Mouse (Mus musculus) MEL (cell line): Measurements from ENCODE around the gene Apopt1.

ENCODE experiments used
- E2F4 ChIP-seq: IDR thresholded peaks from 2 replicates; pipeline ENCODE4 v1.6.1; 2011; ENCODE audit warnings: low read depth, low read length, improper control_type of control experiment, borderline replicate concordance
- EP300 ChIP-seq, 2 experiments: IDR thresholded peaks; 2 replicates each; pipeline ENCODE4 v1.6.1; 2011; ENCODE audit warnings: improper control_type of control experiment in 2 of 2, low read length in 2 of 2, low read depth in 1 of 2, mild to moderate bottlenecking in 1 of 2
- MAX ChIP-seq: IDR thresholded peaks from 2 replicates; pipeline ENCODE4 v1.6.1; 2011; ENCODE audit warnings: low read length, improper control_type of control experiment
- POLR2AphosphoS5 ChIP-seq: IDR thresholded peaks from 2 replicates; pipeline ENCODE4 v1.6.1; 2012; ENCODE audit warnings: low read depth, borderline replicate concordance, mild to moderate bottlenecking, inconsistent platforms, low read length, moderate library complexity, mixed read lengths

DNA sequence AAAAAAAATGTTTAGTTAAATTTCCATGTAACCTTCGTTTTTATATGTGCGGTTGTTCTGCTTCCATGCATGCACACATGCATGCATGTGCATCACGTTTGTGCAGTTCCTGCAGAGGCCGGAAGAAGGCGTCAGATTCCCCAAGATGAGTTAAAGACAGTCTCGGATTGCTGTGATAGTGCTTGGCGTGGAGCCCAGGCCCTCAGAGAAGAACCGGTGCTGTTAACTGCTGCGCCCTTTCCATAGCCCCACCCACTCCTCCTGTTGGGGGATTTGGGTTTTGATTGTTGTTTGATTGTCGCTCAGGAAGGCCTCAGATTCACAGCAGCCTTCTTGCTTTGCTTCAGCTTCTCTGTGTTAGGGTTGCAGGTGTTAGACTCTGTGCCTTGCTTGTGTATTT lies 56.2 kb downstream of the Apopt1 start:
- TF ChIP-seq E2F4 (no peak), EP300 (IDR thresholded peaks at IDR 0.05; ENCODE audit: low read depth in 1 of 2, low read length in 2 of 2) (0 out of 4 replicates have a peak, but pooled peaks of 1 of the 2 experiments have one; percentile 15), POLR2AphosphoS5 (no peak), MAX (0 out of 2 replicates have a peak, but pooled peaks have one; percentile 35)
